Mouse (Mus musculus): ENCODE results near the gene Wnt5b. TPM values are rescaled to one million over a fixed set of nuclear protein-coding genes. Genes with fewer than 3 reads are reported as not detected.

Wnt5b gene
- polyA plus RNA-seq, 1 experiment, result 0.16 TPM

- Histone ChIP-seq H3K27me3 (ENCODE audit: control insufficient read depth, insufficient read depth, insufficient read length) (no peaks in the 10 kb centered on the region), H3K79me3 (ENCODE audit: low read depth) (no peaks in the 10 kb centered on the region), H3K4me3 (ENCODE audit: insufficient read depth, poor library complexity, severe bottlenecking) (no peak overlapping the region), H3K79me2 (ENCODE audit: control insufficient read depth, insufficient read depth) (no peaks in the 10 kb centered on the region), H3ac (ENCODE audit: control insufficient read depth, insufficient read length, low read depth) (no peak overlapping the region), H3K36me3 (ENCODE audit: control insufficient read depth, insufficient read depth) (no peaks in the 10 kb centered on the region)
- TF ChIP-seq FOSL1 (IDR thresholded peaks at IDR 0.05; ENCODE audit: insufficient read depth, low read length, poor library complexity, severe bottlenecking), result no peak
- TF ChIP-seq MYOD1 (IDR thresholded peaks at IDR 0.05; ENCODE audit: control insufficient read depth, insufficient read length, low read depth), result no peak
- TF ChIP-seq CEBPB (IDR thresholded peaks at IDR 0.05; ENCODE audit: low read depth), result no peak
- TF ChIP-seq USF1 (IDR thresholded peaks at IDR 0.05; ENCODE audit: low read depth), result no peak
- no peak for TF ChIP-seq MAX (IDR thresholded peaks at IDR 0.05)
- no peak for TF ChIP-seq MYOG (IDR thresholded peaks at IDR 0.05; ENCODE audit: control insufficient read depth, extremely low read depth, insufficient read length)
- no peak for TF ChIP-seq CTCF (IDR thresholded peaks at IDR 0.05; ENCODE audit: control insufficient read depth, insufficient read depth, insufficient read length)
These were observed 127.5 kb downstream of the Wnt5b start for GRCm38 (mm10) chr6:119416643-119417042.

- H3ac ChIP-seq (ENCODE audit: control insufficient read depth, insufficient read length, low read depth), result no peak overlapping the region
- no peaks in the 10 kb centered on the region for H3K27me3 ChIP-seq (ENCODE audit: control insufficient read depth, insufficient read depth, insufficient read length)
- H3K4me3 ChIP-seq (ENCODE audit: insufficient read depth, poor library complexity, severe bottlenecking), result no peak overlapping the region
- no peaks in the 10 kb centered on the region for H3K79me3 ChIP-seq (ENCODE audit: low read depth)
- H3K36me3 ChIP-seq (ENCODE audit: control insufficient read depth, insufficient read depth), result no peaks in the 10 kb centered on the region
- no peaks in the 10 kb centered on the region for H3K79me2 ChIP-seq (ENCODE audit: control insufficient read depth, insufficient read depth)
- TF ChIP-seq MAX (IDR thresholded peaks at IDR 0.05) (no peak), USF1 (IDR thresholded peaks at IDR 0.05; ENCODE audit: low read depth) (no peak), CTCF (IDR thresholded peaks at IDR 0.05; ENCODE audit: control insufficient read depth, insufficient read depth, insufficient read length) (no peak), MYOD1 (IDR thresholded peaks at IDR 0.05; ENCODE audit: control insufficient read depth, insufficient read length, low read depth) (no peak), FOSL1 (IDR thresholded peaks at IDR 0.05; ENCODE audit: insufficient read depth, low read length, poor library complexity, severe bottlenecking) (no peak), MYOG (IDR thresholded peaks at IDR 0.05; ENCODE audit: control insufficient read depth, extremely low read depth, insufficient read length) (no peak), CEBPB (IDR thresholded peaks at IDR 0.05; ENCODE audit: low read depth) (no peak)
These were observed 129.7 kb downstream of the Wnt5b start for GRCm38 (mm10) chr6:119414262-119415043.

GRCm38 (mm10) chr6:119412588-119412987 is 131.6 kb downstream of the Wnt5b start:
- Histone ChIP-seq H3K79me3 (ENCODE audit: low read depth) (no peaks in the 10 kb centered on the region), H3K4me3 (ENCODE audit: insufficient read depth, poor library complexity, severe bottlenecking) (no peak overlapping the region), H3K79me2 (ENCODE audit: control insufficient read depth, insufficient read depth) (no peaks in the 10 kb centered on the region), H3K36me3 (ENCODE audit: control insufficient read depth, insufficient read depth) (no peaks in the 10 kb centered on the region), H3K27me3 (ENCODE audit: control insufficient read depth, insufficient read depth, insufficient read length) (no peaks in the 10 kb centered on the region), H3ac (ENCODE audit: control insufficient read depth, insufficient read length, low read depth) (no peak overlapping the region)
- TF ChIP-seq MYOD1 (IDR thresholded peaks at IDR 0.05; ENCODE audit: control insufficient read depth, insufficient read length, low read depth) (no peak), USF1 (IDR thresholded peaks at IDR 0.05; ENCODE audit: low read depth) (no peak), FOSL1 (IDR thresholded peaks at IDR 0.05; ENCODE audit: insufficient read depth, low read length, poor library complexity, severe bottlenecking) (no peak), MAX (IDR thresholded peaks at IDR 0.05) (no peak), CTCF (IDR thresholded peaks at IDR 0.05; ENCODE audit: control insufficient read depth, insufficient read depth, insufficient read length) (no peak), CEBPB (IDR thresholded peaks at IDR 0.05; ENCODE audit: low read depth) (no peak), MYOG (IDR thresholded peaks at IDR 0.05; ENCODE audit: control insufficient read depth, extremely low read depth, insufficient read length) (no peak)

GRCm38 (mm10) chr6:119411511-119411910 is 132.6 kb downstream of the Wnt5b start:
- H3K79me2 ChIP-seq (ENCODE audit: control insufficient read depth, insufficient read depth), result no peaks in the 10 kb centered on the region
- no peak overlapping the region for H3ac ChIP-seq (ENCODE audit: control insufficient read depth, insufficient read length, low read depth)
- no peak for TF ChIP-seq CTCF (IDR thresholded peaks at IDR 0.05; ENCODE audit: control insufficient read depth, insufficient read depth, insufficient read length)
- no peak for TF ChIP-seq CEBPB (IDR thresholded peaks at IDR 0.05; ENCODE audit: low read depth)
- no peak for TF ChIP-seq FOSL1 (IDR thresholded peaks at IDR 0.05; ENCODE audit: insufficient read depth, low read length, poor library complexity, severe bottlenecking)
- no peak for TF ChIP-seq MAX (IDR thresholded peaks at IDR 0.05)
- TF ChIP-seq MYOG (IDR thresholded peaks at IDR 0.05; ENCODE audit: control insufficient read depth, extremely low read depth, insufficient read length), result no peak
- TF ChIP-seq USF1 (IDR thresholded peaks at IDR 0.05; ENCODE audit: low read depth), result no peak
- TF ChIP-seq MYOD1 (IDR thresholded peaks at IDR 0.05; ENCODE audit: control insufficient read depth, insufficient read length, low read depth), result no peak
- H3K79me3 ChIP-seq (ENCODE audit: low read depth), result no peaks in the 10 kb centered on the region
- H3K27me3 ChIP-seq (ENCODE audit: control insufficient read depth, insufficient read depth, insufficient read length), result peaks cover 3% of the 10 kb centered on the region
- H3K36me3 ChIP-seq (ENCODE audit: control insufficient read depth, insufficient read depth), result no peaks in the 10 kb centered on the region
- no peak overlapping the region for H3K4me3 ChIP-seq (ENCODE audit: insufficient read depth, poor library complexity, severe bottlenecking)

- Histone ChIP-seq H3K4me3 (ENCODE audit: insufficient read depth, poor library complexity, severe bottlenecking) (no peak overlapping the region), H3K36me3 (ENCODE audit: control insufficient read depth, insufficient read depth) (no peaks in the 10 kb centered on the region), H3K27me3 (ENCODE audit: control insufficient read depth, insufficient read depth, insufficient read length) (peaks cover 7% of the 10 kb centered on the region), H3K79me2 (ENCODE audit: control insufficient read depth, insufficient read depth) (no peaks in the 10 kb centered on the region), H3ac (ENCODE audit: control insufficient read depth, insufficient read length, low read depth) (no peak overlapping the region), H3K79me3 (ENCODE audit: low read depth) (no peaks in the 10 kb centered on the region)
- no peak for TF ChIP-seq USF1 (IDR thresholded peaks at IDR 0.05; ENCODE audit: low read depth)
These were observed 134.4 kb downstream of the Wnt5b start for GRCm38 (mm10) chr6:119409766-119410165.

- Histone ChIP-seq H3K79me3 (ENCODE audit: low read depth) (no peaks in the 10 kb centered on the region), H3K36me3 (ENCODE audit: control insufficient read depth, insufficient read depth) (no peaks in the 10 kb centered on the region), H3K27me3 (ENCODE audit: control insufficient read depth, insufficient read depth, insufficient read length) (peaks cover 12% of the 10 kb centered on the region), H3K79me2 (ENCODE audit: control insufficient read depth, insufficient read depth) (no peaks in the 10 kb centered on the region), H3K4me3 (ENCODE audit: insufficient read depth, poor library complexity, severe bottlenecking) (no peak overlapping the region), H3ac (ENCODE audit: control insufficient read depth, insufficient read length, low read depth) (no peak overlapping the region)
- TF ChIP-seq MYOG (IDR thresholded peaks at IDR 0.05; ENCODE audit: control insufficient read depth, extremely low read depth, insufficient read length) (no peak), USF1 (IDR thresholded peaks at IDR 0.05; ENCODE audit: low read depth) (no peak), MYOD1 (IDR thresholded peaks at IDR 0.05; ENCODE audit: control insufficient read depth, insufficient read length, low read depth) (no peak), CTCF (IDR thresholded peaks at IDR 0.05; ENCODE audit: control insufficient read depth, insufficient read depth, insufficient read length) (no peak), FOSL1 (IDR thresholded peaks at IDR 0.05; ENCODE audit: insufficient read depth, low read length, poor library complexity, severe bottlenecking) (no peak), MAX (IDR thresholded peaks at IDR 0.05) (no peak), CEBPB (IDR thresholded peaks at IDR 0.05; ENCODE audit: low read depth) (no peak)
These were observed 135.6 kb downstream of the Wnt5b start for GRCm38 (mm10) chr6:119408582-119408981.

Data from C2C12 (cell line).